21 mouse cellular contexts compared by ENCODE assay signal in the genomic region with DNA sequence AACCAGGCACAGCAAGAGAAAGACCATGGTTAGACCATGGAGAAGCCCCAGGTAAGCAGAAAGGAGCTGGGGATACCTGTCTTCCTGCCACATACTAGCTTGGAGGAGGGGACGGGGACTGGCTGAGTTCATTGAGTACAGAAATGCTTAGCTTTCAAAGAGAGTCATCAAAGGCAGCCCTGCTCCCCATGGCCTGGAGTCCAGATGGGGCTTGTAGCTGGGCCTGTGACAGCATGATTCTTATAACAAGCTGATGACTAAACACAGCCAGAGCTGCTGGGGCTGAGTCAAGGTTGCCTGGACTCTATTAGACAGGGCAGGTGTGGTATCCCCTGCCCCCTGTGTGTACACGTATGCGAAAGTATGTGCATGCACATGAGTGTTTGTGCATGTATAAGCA.
DNase-seq lines count a peak whose midpoint lies in the region; ATAC-seq lines count a peak whose summit lies in the region.
"Had no signal": no experiment of that assay in that cellular context is flagged by ENCODE, and none has a peak within 500 bp of the region (broad histone marks: within the 10 kb centered on the region; RNA-seq: fewer than 3 reads in every experiment).

No protein-coding gene starts in this region.

- ATAC-seq in midbrain, embryonic 14.5 days (ENCODE audit: low FRiP score, low TSS enrichment): no peak
- ATAC-seq: forebrain, embryonic 13.5 days; lung, postnatal 0 days had no signal

- no peak overlapping the region for H3K4me2 ChIP-seq in midbrain, embryonic 14.5 days (ENCODE audit: low read length)
- H3K4me2 ChIP-seq: forebrain, embryonic 13.5 days; hindbrain, embryonic 14.5 days; neural tube, embryonic 12.5 days had no signal

- 87% methylated on average over 3 of the region's 3 CpGs for WGBS in midbrain, embryonic 14.5 days

- no peaks in the 10 kb centered on the region for H3K27me3 ChIP-seq in midbrain, embryonic 14.5 days (ENCODE audit: control insufficient read depth, insufficient read depth, low read length)
- H3K27me3 ChIP-seq: CH12.LX; forebrain, embryonic 13.5 days; neural tube, embryonic 12.5 days had no signal

- H3K9me3 ChIP-seq in midbrain, embryonic 14.5 days (ENCODE audit: control insufficient read depth, low read length): no peaks in the 10 kb centered on the region
- H3K9me3 ChIP-seq: forebrain, embryonic 13.5 days; neural tube, embryonic 12.5 days had no signal

- no peak overlapping the region for H3K9ac ChIP-seq in midbrain, embryonic 14.5 days (replicated peaks; ENCODE audit: low read length)
- H3K9ac ChIP-seq: forebrain, embryonic 13.5 days; hindbrain, embryonic 14.5 days; neural tube, embryonic 12.5 days had no signal

- peak overlapping the region; percentile 14; the same call in 1 of the 2 replicates for H3K27ac ChIP-seq in midbrain, embryonic 14.5 days (replicated peaks; ENCODE audit: low read depth, low read length)
- H3K27ac ChIP-seq: forebrain, embryonic 13.5 days; heart, adult 2 months; hindbrain, embryonic 14.5 days; neural tube, embryonic 12.5 days had no signal

- peaks cover 22% of the 10 kb centered on the region for H3K4me1 ChIP-seq in midbrain, embryonic 14.5 days (ENCODE audit: control insufficient read depth, insufficient read depth, low read length)

- DNase-seq in adrenal gland, adult 8-10 months: peak; percentile 18
- DNase-seq in adrenal gland, adult 18-20 months (ENCODE audit: low spot score in 2 of 2): no peak
- DNase-seq in urinary bladder, adult 2 months (ENCODE audit: low spot score): peak; percentile 39
- DNase-seq in urinary bladder, postnatal 10 days (ENCODE audit: low spot score): no peak
- DNase-seq in midbrain, embryonic 14.5 days: no peak
- DNase-seq in layer of hippocampus, postnatal 25 days (ENCODE audit: extremely low spot score in 1 of 2, low spot score in 1 of 2): no peak
- DNase-seq in right cerebral cortex, postnatal 10 days (ENCODE audit: low spot score in 2 of 2): no peak
- DNase-seq: cerebellum, adult 2 months; gastrocnemius, postnatal 25 days; heart, adult 2 months; heart, postnatal 36 days; kidney, adult 8-10 months; kidney, postnatal 25 days; spleen, adult 18-20 months; thymus, postnatal 36 days had no signal

- H3K36me3 ChIP-seq in midbrain, embryonic 14.5 days (ENCODE audit: control insufficient read depth, insufficient read depth, low read length): no peaks in the 10 kb centered on the region

- H3K4me3 ChIP-seq in midbrain, embryonic 14.5 days (replicated peaks; ENCODE audit: low read depth, low read length): no peak overlapping the region
- H3K4me3 ChIP-seq: erythroblast, embryonic 14.5 days; forebrain, embryonic 13.5 days; heart, adult 2 months; neural tube, embryonic 12.5 days had no signal

Comparison
In these comparisons a context has a peak if more than half of its experiments do, and no peak if none do; other contexts are left out.
1. DNase-seq: peak in adrenal gland, adult 8-10 months (single experiment) and urinary bladder, adult 2 months (single experiment); none in adrenal gland, adult 18-20 months (0 of 2), urinary bladder, postnatal 10 days (single experiment), midbrain, embryonic 14.5 days (single experiment), layer of hippocampus, postnatal 25 days (0 of 2) and right cerebral cortex, postnatal 10 days (0 of 2).